Mouse (Mus musculus) spleen, adult 2 months (tissue): ENCODE data around the gene Prame.
"Not testable (repeated sequence)": the region's sequence is repeated elsewhere in the genome, so short reads cannot be mapped to it uniquely, and the experiment has no call there.

ENCODE experiments used
- CTCF ChIP-seq: fragments of 200-500 bp; IDR thresholded peaks from 2 replicates; pipeline ENCODE4 v1.5.1; 2011; ENCODE audit warnings: mild to moderate bottlenecking, inconsistent platforms; ENCODE audit not compliant: insufficient read depth, insufficient read length, insufficient replicate concordance; ENCODE audit errors: extremely low read depth
- POLR2A ChIP-seq: fragments of 200-500 bp; IDR thresholded peaks from 2 replicates; pipeline ENCODE4 v1.6.1; 2011; ENCODE audit warnings: low read depth, low read length, inconsistent platforms

- peak; percentile 18; the same call in 1 of the 2 replicates for TF ChIP-seq CTCF
- TF ChIP-seq POLR2A = not testable (repeated sequence)
These were observed 58.0 kb downstream of the Prame start for GRCm38 (mm10) chrX:135569467-135569866.
